Mouse (Mus musculus): ENCODE data around the gene D17H6S53E.

DNA sequence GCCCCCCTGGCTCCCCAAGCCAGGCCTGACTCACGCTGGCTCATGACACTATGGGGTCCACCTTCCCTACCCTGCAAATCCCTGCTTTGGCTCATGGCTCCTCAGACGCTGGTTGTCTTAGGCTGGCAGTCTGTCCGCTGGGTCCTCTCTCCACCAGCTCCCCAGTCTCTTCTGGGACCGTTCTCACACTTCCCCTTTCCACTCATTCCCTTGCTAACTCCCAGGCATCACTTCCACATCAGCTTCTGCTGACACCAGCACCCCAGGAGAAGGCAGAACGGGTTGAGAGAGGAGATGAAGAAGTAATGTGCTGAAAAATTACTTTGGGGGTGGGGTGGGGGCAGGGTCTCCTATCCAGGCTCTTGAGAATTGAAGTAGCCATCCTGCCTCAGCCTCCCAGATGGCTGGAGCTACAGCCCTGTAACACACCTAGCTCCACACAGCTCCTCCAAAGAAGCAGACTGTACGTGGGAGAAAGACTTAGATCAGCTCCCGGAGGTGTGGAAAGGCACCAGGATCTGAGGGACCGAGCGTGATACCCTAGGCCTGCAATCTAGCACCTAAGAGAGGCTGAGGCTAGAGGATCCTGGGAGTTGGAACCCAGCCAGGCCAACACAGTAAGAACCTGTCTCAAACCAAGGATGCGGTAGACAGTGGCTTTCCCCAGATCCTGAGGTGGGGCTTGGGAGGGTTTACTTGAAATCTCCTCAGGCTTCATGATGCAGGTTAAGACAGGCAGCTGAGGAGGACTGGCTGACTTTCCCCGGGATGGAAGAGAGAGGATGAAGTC lies 46.5 kb downstream of the D17H6S53E start:
- TF ChIP-seq CTCF (IDR thresholded peaks at IDR 0.05; ENCODE audit: control insufficient read depth, insufficient read depth, insufficient replicate concordance, low read depth, low read length) (no peak), POLR2A (IDR thresholded peaks at IDR 0.05; ENCODE audit: control insufficient read depth, low read depth, low read length) (no peak)

Measured in testis, adult 2 months (tissue).